Mouse (Mus musculus): ENCODE results near the gene Coro1b.

DNA sequence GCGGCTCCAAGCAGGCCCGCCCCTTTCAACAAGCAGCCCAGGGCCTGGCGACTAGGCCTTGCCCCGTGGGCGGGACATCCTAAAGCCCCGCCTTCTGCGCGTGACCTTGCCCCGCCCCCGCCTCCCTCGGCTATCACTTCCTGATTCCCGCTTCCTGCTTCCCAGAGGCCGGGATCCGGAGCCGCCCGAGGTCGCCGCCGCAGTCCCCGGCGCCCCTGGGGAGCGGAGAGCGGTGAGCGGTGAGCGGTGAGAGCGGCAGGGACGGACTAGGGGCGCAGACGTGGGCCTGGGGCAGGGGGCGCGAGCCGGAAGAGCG is at the start of gene Coro1b:
- no peak for TF ChIP-seq CTCF (conservative IDR thresholded peaks at IDR 0.05; ENCODE audit: low read length)
- TF ChIP-seq POU5F1 (IDR thresholded peaks at IDR 0.05; ENCODE audit: borderline replicate concordance, low read length) = no peak
- no peak for TF ChIP-seq NANOG (IDR thresholded peaks at IDR 0.05; ENCODE audit: borderline replicate concordance, low read length)

Data from E14TG2a.4 (cell line).